In the genomic region with DNA sequence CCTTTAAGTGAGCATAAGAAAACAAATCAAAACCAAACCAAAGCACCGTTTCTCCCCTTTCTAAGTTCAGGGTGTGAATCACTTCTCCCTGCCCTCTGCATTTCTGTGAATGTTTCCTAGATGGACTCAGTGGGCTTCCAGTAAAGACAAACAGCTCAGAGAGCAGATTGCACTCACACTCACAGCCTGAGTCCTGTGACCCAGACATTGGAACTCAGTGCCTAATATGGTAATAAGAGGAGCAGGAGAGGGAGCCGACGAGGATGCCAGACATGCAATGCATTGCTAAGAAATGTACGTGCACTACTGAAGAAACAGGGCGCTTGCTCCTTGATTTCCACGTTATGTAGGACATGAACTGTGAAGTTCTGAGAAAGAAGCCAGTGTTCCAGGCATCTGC, we compare ENCODE assay signal across 10 mouse cellular contexts.
DNase-seq lines count a peak whose midpoint lies in the region; ATAC-seq and TF ChIP-seq lines count a peak whose summit lies in the region.
"Had no signal": no experiment of that assay in that cellular context is flagged by ENCODE, and none has a peak within 500 bp of the region (broad histone marks: within the 10 kb centered on the region; RNA-seq: fewer than 3 reads in every experiment).

No protein-coding gene starts in this region.

- H3K9me3 ChIP-seq in midbrain, postnatal 0 days (ENCODE audit: low read length) = no peaks in the 10 kb centered on the region
- H3K9me3 ChIP-seq: neural tube, embryonic 12.5 days had no signal

- TF ChIP-seq POLR2A in kidney, adult 2 months (IDR thresholded peaks at IDR 0.05; ENCODE audit: low read depth, low read length) = no peak
- no peak for TF ChIP-seq POLR2A in myocyte (IDR thresholded peaks at IDR 0.05; ENCODE audit: insufficient read length, low read depth)

- H3K36me3 ChIP-seq in kidney, adult 2 months (ENCODE audit: control insufficient read depth, insufficient read depth, low read length) = no peaks in the 10 kb centered on the region
- H3K36me3 ChIP-seq in myocyte (ENCODE audit: control insufficient read depth, insufficient read depth) = no peaks in the 10 kb centered on the region
- no peaks in the 10 kb centered on the region for H3K36me3 ChIP-seq in midbrain, postnatal 0 days (ENCODE audit: insufficient read depth, low read length)
- H3K36me3 ChIP-seq: neural tube, embryonic 12.5 days had no signal

- no peak overlapping the region; the same call in 1 of the 2 replicates for H3K27ac ChIP-seq in kidney, adult 2 months (ENCODE audit: insufficient read depth, low read depth, low read length)
- no peak overlapping the region for H3K27ac ChIP-seq in midbrain, postnatal 0 days (ENCODE audit: low read depth, low read length)
- H3K27ac ChIP-seq: neural tube, embryonic 12.5 days had no signal

- H3K4me2 ChIP-seq in myocyte (ENCODE audit: low read depth) = peak overlapping the region; percentile 67
- H3K4me2 ChIP-seq in midbrain, postnatal 0 days (ENCODE audit: low read depth, low read length, poor library complexity, severe bottlenecking) = no peak overlapping the region
- H3K4me2 ChIP-seq: neural tube, embryonic 12.5 days had no signal

- no peak overlapping the region for H3ac ChIP-seq in myocyte (ENCODE audit: control insufficient read depth, insufficient read length)

- no peak overlapping the region for H3K9ac ChIP-seq in midbrain, postnatal 0 days (replicated peaks; ENCODE audit: low read length, poor library complexity, severe bottlenecking)
- H3K9ac ChIP-seq: neural tube, embryonic 12.5 days had no signal

- H3K27me3 ChIP-seq in kidney, adult 2 months (replicated peaks; ENCODE audit: control insufficient read depth, insufficient read depth, low read length) = no peaks in the 10 kb centered on the region
- H3K27me3 ChIP-seq in myocyte (ENCODE audit: control insufficient read depth, insufficient read depth, insufficient read length) = no peaks in the 10 kb centered on the region
- no peaks in the 10 kb centered on the region for H3K27me3 ChIP-seq in midbrain, postnatal 0 days (ENCODE audit: insufficient read depth, low read length)
- H3K27me3 ChIP-seq: neural tube, embryonic 12.5 days had no signal

- DNase-seq in kidney, adult 2 months = peak; percentile 46
- no peak for DNase-seq in kidney, postnatal 4 days
- peak; percentile 51 for DNase-seq in embryo, embryonic 10.5 days (ENCODE audit: low spot score)
- DNase-seq in heart, postnatal 10 days = peak; percentile 47 to 54
- DNase-seq in midbrain, postnatal 0 days (ENCODE audit: low spot score) = no peak
- no peak for DNase-seq in thymus, postnatal 14 days
- DNase-seq in spleen, adult 18-20 months = no peak
- DNase-seq: adrenal gland, adult 2 months had no signal

- 32% methylated on average over 6 of the region's 6 CpGs for WGBS in kidney, adult 2 months
- 55% methylated on average over 6 of the region's 6 CpGs for WGBS in midbrain, postnatal 0 days

- no peak for TF ChIP-seq CTCF in kidney, adult 2 months (conservative IDR thresholded peaks at IDR 0.05; ENCODE audit: insufficient read depth, insufficient read length, low read depth, low read length)
- no peak for TF ChIP-seq CTCF in midbrain, postnatal 0 days (IDR thresholded peaks at IDR 0.05)

- intact Hi-C loops in heart, postnatal 10 days (cut with DNase I) = loop anchor here (5.0 kb wide), 1 partner anchor 507 kb away; the partner anchor contains the start of genes Bcl6 and Gm37419

- peaks cover 25% of the 10 kb centered on the region for H3K4me1 ChIP-seq in kidney, adult 2 months (ENCODE audit: control insufficient read depth, insufficient read depth, low read length)
- H3K4me1 ChIP-seq in midbrain, postnatal 0 days (ENCODE audit: insufficient read depth, low read length) = peaks cover 15% of the 10 kb centered on the region; the same call in 1 of the 2 replicates

- no peak for ATAC-seq in midbrain, postnatal 0 days (ENCODE audit: low FRiP score)

- H3K4me3 ChIP-seq in kidney, adult 2 months (ENCODE audit: insufficient read depth, low read depth, low read length) = no peak overlapping the region
- H3K4me3 ChIP-seq in myocyte = no peak overlapping the region
- H3K4me3 ChIP-seq in midbrain, postnatal 0 days (ENCODE audit: low read depth, low read length) = no peak overlapping the region
- H3K4me3 ChIP-seq: neural tube, embryonic 12.5 days had no signal

- peaks cover 27% of the 10 kb centered on the region for H3K79me2 ChIP-seq in myocyte (ENCODE audit: control insufficient read depth, insufficient read depth)

TF ChIP-seq in myocyte, 11 proteins besides CTCF, POLR2A, EP300 and RAD21:
- TF ChIP-seq CEBPB (IDR thresholded peaks at IDR 0.05; ENCODE audit: insufficient read depth, poor library complexity, severe bottlenecking) (0 out of 2 replicates have a peak, but pooled peaks have one; percentile 1), MAX (IDR thresholded peaks at IDR 0.05; ENCODE audit: low read depth) (no peak), E2F4 (IDR thresholded peaks at IDR 0.05; ENCODE audit: insufficient read depth) (no peak), TCF3 (IDR thresholded peaks at IDR 0.05; ENCODE audit: insufficient read length, low read depth) (no peak), SRF (IDR thresholded peaks at IDR 0.05; ENCODE audit: control insufficient read depth, insufficient read length, low read depth) (peak; percentile 98)

Comparison
In these comparisons a context has a peak if more than half of its experiments do, and no peak if none do; other contexts are left out.
1. DNase-seq: peak in kidney, adult 2 months (single experiment), embryo, embryonic 10.5 days (single experiment) and heart, postnatal 10 days (2 of 2); none in kidney, postnatal 4 days (0 of 2), midbrain, postnatal 0 days (single experiment), thymus, postnatal 14 days (single experiment) and spleen, adult 18-20 months (0 of 2).